Mouse (Mus musculus) CH12.LX (cell line): ENCODE data around the gene Adamtsl3.

Experiments
- CHD1 ChIP-seq: IDR thresholded peaks from 2 replicates; pipeline ENCODE4 v1.6.1; 2012; ENCODE audit warnings: low read depth, low read length, improper control_type of control experiment, inconsistent platforms
- CTCF ChIP-seq, 2 experiments: IDR thresholded peaks in 1 of 2; conservative IDR thresholded peaks in 1 of 2; 2 replicates each; pipeline ENCODE4 v1.5.1; 2011 to 2012; ENCODE audit warnings: low read depth in 2 of 2, low read length in 2 of 2, improper control_type of control experiment in 1 of 2, inconsistent platforms in 1 of 2, mild to moderate bottlenecking in 1 of 2, moderate library complexity in 1 of 2
- EP300 ChIP-seq: IDR thresholded peaks from 2 replicates; pipeline ENCODE4 v1.6.1; 2011; ENCODE audit warnings: low read length, improper control_type of control experiment
- ETS1 ChIP-seq: conservative IDR thresholded peaks from 2 replicates; pipeline ENCODE4 v1.6.1; 2012; ENCODE audit warnings: low read depth, mild to moderate bottlenecking, inconsistent platforms, low read length, improper control_type of control experiment, moderate library complexity
- MAX ChIP-seq: IDR thresholded peaks from 2 replicates; pipeline ENCODE4 v1.6.1; 2011; ENCODE audit warnings: low read length, improper control_type of control experiment
- POLR2AphosphoS2 ChIP-seq: IDR thresholded peaks from 2 replicates; pipeline ENCODE4 v1.6.1; 2011; ENCODE audit warnings: low read depth, low read length, improper control_type of control experiment

- TF ChIP-seq EP300 (no peak), CHD1 (no peak), MAX (no peak), POLR2AphosphoS2 (no peak), ETS1 (no peak), CTCF (conservative IDR thresholded peaks at IDR 0.05 in 1 of 2, IDR thresholded peaks at IDR 0.05 in 1 of 2; ENCODE audit: low read depth in 2 of 2, low read length in 2 of 2) (no peak)
Observed at GRCm38 (mm10) chr7:82582534-82582933, 247.0 kb downstream of the Adamtsl3 start.
